Mouse (Mus musculus) c-Kit-negative CD71-positive TER-119-positive erythroid progenitor cells, embryonic 14.5 days (primary cell): ENCODE results near the gene Cntn5.

ENCODE experiments used
- DNase-seq: peaks from one replicate; pipeline ENCODE4 v3.0.0-alpha.2; 2013; ENCODE audit warnings: low read depth, low spot score

The Cntn5 gene

DNA sequence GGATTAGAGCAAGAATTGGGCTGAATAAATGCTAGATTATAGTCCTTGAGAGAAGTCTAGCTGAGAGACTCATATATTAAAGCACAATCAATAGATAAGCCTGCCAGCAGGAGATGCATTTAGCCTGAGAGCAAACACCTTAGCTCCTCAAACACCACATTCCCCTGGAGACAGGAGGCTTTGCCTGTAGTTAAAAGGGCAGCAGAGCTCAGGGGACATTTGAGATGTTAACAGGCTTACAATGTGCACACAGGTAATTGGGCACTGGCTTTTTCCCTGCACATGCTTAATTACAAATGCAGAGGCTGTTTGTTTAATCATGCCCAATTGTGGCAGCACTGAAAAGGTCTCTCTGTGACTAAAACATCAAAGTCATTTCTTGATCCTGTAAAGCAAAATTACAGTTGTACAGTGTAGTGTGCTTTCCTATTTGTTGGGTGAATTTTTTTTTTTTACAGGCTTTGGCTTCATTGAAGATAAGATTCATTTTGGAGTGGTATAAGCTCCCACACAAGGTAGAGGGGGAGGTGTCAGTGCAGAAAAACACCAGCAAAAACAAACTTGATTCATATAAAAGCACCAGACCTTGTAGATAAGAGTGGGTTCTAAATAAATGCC is 457.2 kb downstream of the Cntn5 start:
- DNase-seq, result no peak

DNA sequence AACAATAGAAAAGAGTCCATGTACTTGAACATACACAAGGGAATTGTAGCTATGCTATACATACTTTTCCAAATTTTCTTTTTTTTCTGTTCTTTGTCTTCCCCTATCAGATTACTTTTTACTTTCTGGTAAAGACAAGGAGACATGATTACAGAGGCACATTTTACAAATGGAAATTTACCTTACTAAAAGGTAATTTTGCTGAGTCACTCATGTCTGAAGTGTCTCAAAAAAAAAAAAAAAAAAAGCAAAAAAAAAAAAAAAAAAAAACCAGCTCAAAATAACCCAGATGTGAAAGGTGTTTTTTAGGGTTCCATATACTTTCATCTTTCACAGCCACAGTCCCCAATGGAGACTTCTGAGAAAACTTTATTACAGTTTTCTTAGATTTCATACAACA is 492.5 kb downstream of the Cntn5 start:
- DNase-seq, result no peak

DNA sequence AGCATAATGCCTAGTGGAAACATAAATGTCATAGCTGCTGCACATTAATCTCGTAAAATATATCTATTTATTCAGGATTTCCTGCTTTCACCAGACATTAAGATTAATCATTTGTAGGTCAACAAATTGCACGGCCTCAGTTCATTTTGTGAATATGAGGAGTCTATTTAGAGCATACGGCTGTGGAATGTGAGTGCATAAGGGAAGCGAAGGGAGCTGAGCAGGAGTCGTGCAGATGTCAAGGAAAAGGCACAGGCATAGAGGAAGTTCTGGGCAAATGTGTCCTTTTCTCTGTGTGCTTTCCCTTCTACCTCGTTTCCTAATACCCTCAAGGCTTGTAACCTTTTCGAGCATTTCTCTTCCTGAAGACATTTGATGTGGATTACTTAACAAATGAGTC is 504.5 kb downstream of the Cntn5 start:
- no peak for DNase-seq

DNA sequence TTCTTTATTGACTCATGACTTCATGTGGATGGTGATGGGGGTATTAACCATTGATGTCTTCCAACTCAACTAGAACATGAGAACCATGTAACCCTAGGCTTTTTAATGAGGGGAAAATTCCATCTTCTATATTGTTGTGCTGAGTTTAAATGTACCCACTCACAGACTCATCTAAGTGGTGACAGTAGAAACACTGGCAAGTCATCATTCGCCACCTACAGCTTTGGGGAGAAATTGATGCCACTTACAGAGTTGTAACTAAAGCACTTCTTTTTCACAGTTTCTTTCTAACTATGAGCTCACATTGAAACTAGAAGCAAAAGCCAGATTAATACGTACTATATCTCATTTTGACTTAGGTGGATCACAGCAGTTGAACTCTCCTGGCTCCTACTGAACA is 514.7 kb downstream of the Cntn5 start:
- no peak for DNase-seq

DNA sequence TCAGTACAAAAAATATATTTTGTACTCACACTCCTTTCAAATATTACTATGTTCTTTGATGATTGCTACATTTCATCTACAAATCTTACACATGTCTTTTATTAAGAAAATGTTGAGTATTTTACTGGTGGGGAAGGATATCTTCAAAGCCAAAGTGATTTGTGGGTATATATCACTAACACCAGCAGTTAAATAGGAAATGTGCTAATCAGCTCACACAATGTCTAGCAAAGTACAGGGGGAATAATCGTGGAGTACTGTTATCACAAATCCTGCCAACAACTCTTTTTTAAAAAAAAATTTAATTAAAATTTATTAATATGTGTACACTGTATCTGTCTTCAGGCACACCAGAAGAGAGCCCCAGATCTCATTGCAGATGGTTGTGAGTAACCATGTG is 520.1 kb downstream of the Cntn5 start:
- DNase-seq, result no peak

DNA sequence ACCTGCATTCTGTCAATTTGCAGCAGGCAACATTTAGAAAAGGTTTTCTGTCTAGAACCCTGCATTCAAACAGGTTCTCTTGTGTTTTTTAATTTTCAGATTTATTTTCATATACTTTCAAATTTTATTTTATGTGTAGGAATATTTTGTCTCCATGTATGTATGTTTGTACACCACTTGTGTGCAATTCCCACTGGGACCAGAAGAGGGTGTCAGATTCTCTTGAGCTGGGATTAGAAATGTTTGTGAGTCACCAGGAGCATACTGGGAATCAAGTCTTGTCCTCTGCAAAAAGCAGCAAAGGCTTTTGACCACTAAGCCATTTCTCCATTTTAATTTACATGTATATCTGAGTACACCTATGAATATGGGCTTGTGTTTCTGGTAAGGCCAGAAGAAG is 521.4 kb downstream of the Cntn5 start:
- DNase-seq, result no peak

DNA sequence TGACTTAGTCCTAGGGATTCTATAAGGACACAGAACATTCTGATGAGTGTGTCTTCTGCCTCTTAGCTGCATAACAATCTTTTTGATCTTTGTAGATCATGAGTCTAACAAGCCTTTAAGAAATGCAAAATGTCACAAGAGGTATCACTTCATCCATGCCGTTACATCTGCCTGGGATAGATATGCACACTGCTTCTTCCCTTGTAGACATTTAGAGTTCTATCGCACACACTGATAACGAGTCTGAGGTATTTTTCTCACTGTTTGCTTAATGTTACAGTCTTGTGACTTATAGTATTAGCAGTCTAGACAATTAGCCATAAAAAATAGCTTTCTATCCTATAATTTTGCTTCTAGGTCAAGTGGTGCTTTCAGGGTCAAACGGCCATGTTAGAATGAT is 522.9 kb downstream of the Cntn5 start:
- DNase-seq, result no peak

DNA sequence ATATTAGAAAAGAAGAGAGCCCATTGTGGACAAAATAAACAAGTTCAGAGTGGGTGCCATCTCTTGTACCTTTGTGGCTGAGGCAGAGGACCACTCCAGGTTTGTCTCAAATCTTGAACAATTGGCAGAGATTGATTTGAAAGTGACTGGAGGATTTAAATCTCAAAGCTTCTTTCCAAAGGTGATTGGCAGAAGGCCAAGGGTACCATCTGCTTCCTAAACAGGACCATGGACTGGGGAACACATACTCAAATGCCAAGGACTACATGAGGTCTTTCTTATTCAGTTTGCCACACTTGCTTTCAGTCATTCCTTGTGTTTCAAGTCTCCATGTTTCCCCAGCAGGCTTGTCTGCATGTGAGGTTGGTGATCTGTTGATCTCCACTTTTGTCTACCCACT is 528.3 kb downstream of the Cntn5 start:
- DNase-seq, result no peak

DNA sequence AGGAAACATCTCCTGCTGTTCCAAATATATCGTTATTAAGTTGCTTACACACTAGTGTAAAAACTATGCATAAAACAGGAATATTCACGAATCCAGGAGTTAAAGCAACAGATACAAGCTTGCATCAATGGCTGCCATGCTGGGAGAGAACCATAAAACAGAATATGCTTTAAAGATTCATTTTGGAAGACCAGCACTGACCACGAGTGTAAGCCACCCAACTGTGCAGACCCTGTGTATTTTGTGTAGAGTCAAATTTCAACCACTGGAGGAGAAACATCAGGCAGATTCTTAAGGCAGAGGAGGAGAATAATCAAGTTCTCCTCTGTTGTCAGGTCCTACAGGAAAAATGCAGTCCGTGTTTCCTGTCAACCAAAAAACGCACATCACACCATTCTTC is 535.6 kb downstream of the Cntn5 start:
- DNase-seq, result no peak

DNA sequence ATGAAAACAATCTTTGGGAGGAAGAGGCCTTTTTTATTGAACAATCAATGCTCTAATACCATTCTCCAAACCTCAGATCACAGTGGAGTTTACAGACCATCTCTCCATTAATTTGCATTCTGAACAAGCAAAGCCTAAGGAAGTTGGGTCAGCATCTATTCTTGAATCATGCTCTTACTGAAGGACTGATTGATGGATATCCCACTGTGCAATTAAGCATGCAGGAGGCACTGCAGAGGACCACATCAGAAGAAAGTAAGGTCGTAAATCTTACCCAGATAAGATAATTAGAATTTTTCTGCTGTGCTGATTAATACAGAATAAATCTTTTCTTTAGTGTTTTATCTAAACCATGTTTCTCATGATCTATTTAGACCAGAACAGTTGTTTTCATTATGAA is 536.2 kb downstream of the Cntn5 start:
- no peak for DNase-seq

DNA sequence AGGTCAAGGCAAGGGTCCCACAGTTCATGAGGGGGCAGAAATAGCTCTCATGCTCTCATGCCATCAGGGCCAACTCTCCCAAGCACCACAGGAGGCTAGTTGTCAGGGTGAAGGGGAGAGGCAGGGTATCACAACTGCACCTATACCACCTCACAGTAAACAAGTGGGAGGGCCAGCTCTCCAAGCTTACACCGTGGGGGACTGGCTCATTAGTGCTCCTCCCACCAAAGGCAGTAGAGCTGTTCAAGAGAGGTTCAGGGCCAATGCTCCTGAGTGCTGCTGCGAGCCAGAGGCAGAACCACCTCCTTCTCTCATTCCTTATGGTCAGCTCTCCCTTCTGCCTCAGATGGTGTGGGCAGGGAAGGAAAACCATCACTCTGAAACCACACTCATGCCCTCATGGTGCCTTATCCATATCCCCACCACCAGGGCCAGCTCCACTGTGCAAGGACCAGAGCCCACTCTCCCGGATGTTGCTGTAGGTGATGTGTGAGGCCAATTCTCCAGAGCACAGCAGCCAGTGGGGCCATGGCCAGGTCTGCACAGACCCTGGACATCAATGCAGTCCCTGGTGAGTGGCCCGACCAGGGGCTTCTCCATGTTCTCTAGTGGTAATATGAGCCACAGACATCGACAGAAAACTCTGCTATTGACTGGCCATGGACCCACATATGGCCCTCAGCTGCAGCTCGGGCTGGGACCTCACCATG is 538.2 kb downstream of the Cntn5 start:
- DNase-seq, result no peak

DNA sequence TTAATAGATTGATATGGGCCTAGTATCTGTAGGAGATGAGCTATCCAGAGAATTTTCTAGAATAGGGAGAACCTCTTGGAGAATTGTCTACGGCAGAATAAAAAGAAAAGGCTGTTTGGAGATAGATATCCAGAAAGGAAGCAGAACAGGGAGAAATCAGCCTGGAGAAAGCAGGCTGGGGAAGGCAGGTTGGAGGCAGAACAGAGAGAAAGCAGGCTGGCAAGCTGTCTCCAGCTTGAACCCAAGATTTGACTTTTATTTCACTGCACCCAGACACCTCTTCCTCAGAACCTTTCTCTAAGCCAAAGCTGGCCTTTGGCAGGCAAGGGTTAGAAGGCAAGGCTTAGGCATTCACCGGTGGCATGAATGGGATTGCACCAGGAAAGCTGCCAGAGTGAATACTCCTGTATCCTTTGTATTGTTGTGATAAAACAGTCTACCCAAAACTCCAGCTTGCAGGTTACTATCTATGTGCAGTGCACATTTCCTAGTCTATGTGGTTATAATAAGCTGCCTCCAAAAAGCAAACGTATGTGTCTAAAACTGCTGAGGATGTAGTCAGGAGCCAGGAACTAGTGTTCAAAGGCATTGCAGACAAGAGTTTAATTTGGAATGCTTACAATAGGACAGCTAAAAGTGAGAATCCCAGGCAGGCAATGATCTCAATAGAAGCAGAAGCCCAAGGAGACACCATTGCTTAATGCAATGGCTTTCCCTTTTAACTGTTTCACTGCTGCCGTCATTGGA is 553.5 kb downstream of the Cntn5 start:
- no peak for DNase-seq

DNA sequence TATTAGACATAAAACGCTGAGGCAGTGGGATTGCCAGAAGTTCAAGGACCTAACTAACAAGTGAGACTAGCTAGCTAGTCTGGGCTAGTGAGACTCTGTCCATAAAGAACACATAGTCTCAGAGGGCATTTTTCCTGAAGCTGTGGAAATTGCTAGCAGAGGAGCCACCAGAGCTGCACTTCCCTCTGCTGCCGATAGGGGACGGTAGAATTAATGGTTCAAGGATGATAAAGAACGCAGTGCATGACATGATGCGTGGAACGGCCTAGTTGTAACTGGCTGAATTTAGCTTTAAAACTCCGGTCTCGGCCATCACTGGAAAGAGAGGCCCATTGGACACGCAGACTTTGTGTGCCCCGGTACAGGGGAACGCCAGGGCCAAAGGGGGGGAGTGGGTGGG is 555.8 kb downstream of the Cntn5 start:
- no peak for DNase-seq

DNA sequence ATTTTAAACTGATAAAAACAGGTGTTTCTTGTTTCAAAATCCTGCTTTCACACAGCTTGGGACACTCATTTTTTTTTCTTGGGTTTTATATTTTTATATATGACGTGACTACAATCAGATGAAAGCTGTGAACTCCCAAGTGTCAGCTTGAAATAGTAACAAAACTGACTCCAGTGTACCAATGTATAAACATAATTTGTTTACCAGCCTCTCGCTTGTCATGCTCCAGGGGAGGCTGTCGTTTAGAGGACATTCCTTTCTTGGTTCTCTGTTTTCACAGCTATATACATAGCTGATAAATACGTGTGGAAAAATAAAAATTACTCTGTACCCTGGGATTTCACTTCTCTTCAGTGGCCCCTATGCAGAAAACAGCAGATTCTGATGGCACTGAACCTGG is 556.4 kb downstream of the Cntn5 start:
- no peak for DNase-seq

DNA sequence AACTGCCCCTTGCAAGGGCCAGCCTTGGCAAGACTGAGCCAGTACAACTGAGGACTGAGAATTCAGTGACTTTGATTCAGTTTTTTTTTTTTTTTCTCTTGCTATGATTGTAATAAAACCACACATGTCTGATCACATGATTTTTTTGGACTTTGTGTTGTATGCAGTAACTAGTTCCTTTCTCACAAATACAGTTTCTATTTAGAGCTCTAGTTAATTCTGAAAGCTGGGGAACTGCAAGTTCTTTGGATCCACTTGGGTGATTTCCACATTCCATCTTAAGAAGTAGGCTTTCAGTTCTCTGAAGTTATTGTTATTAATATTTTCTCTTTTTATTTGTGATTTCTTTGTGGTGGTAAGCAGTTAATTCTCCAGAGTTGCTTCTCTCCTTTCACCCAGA is 563.8 kb downstream of the Cntn5 start:
- no peak for DNase-seq

DNA sequence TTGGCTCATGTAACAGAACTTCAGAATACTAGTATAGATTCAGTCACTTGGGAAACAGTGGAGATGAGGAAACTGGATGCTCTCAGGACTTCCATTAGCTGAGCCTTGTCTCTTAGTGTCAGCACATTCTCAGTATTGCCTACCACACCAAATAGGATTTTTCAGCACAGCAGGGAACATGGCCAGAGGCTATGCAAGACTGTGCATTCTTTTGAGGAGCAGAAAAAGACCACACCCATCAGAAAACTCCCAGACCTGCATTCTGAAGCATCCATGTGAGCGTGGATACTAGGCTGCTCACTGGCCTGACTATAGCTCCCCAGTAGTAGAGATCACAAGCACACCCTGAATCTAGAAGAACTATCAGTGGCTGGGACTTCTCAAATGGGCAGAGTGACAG is 564.9 kb downstream of the Cntn5 start:
- DNase-seq, result no peak

DNA sequence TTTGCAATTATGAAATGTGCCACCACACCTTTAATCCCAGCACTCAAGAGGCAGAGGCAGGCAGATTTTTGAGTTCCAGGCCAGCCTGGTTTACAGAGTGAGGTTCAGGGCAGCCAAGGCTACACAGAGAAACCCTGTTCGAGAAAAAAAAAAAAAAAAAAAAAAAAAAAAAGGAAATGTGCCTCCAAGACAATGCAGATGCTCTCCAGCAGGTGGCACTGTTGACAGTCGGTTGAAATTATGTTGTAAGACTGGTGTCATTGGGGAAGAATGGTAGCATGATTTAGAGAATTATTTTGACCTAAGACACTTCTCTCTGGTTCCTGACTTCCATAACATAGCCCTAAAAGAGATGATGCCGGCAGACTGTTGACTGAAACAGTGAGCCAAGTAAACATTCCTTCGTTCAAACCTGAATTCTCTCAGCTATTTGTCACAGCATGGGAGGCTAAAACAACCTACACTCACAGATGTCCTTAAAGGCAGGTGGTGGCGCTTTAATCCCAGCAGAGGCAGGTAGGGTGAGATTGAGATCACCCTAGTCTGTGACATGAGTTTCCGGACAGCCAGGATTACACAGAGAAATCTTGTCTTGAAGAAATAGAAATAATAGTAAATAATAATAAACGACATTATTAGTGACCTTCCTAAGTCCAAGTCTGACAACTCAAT is 579.7 kb downstream of the Cntn5 start:
- DNase-seq, result no peak

DNA sequence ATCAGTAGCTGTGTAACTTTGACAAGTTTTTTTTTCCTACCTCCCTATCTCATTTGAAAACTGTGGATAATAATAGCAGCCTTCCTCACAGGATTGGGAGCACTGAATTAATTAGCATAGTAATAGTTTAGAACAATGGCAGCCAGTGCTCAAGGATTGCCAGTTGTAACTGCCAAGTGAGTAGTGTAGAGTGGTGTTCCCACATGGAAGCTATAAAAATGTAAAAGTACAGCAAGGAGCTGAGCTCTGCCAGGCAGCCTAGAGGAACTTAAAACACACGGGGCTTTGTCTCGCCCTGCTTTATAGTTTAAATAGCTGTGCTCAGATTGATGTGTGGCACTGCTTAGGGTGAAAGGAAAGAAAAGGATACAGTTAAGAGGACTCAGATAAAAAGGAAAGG is 635.2 kb downstream of the Cntn5 start:
- no peak for DNase-seq

DNA sequence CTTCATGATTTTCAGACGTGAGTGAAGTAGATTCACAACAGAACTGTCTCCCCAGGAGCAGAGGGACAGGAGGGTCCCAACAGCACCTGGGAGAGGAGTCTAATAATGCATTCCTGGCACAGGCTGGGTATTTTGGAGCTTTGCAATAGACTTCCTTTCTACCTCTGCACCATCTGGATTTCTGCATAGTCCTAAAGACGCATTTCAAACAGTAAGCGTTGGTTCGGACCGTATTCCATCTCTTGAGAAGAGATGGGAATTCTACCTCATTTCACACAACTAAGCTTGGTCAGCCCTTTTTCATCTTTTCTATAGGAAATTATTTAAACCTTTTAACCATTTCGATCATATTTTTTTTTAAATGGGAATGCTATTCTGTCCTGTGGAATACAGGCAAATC is 635.7 kb downstream of the Cntn5 start:
- no peak for DNase-seq

DNA sequence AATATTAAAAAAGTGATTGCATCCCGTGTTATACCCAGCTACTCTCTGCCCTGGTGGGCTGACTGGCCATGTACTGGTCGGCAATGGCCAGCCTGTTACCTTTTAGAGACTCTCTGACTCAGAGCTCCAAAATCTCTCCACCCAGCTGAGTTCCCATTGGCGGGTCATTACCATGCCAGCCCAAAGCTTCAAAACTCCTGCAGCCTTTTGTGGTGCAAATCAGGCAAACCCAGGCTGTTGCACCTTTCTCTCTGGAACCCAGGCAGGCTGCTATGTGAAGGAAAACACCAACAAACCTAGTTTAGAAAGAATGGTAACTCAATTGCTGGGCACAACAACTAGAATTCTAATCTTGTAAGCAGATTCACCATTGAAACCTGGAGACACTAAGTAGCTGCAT is 639.0 kb downstream of the Cntn5 start:
- no peak for DNase-seq

DNA sequence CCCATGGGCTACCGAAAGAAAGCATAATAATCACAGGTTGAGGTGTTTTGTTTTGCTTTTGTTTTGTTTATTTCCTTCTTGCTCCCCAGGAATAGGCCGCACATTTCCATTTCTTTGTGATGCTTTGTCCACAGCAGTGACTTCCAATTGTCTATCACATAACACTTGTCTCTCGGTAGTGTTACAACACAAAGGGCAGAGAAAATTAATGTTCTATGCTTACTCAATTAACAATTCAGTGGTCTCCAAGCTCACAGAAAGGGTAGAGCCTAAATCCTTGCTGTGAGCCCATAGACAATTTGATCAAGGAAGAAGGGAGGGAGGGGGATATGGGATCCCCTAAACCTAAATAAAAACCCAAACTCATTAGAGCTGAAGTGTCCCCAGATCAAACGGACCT is 671.2 kb downstream of the Cntn5 start:
- DNase-seq, result no peak

DNA sequence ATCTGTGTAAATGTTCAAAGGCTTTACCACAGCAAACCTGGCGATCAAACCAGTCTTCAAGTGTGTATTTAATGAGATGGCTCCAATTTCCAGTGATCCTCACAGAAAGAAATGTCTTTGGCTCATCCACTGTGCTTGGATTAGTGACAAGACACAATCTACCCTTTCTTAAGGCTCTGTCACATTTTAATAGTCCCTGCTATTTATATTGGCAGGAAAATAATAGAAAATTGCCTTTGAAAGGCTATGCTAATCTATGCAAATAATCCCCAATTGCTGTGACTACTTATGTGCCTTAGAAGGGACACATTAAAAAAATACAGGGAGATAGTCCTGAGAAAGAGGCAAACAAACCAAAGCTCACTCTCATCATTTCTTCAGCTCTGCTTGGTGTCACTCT is 672.5 kb downstream of the Cntn5 start:
- no peak for DNase-seq

DNA sequence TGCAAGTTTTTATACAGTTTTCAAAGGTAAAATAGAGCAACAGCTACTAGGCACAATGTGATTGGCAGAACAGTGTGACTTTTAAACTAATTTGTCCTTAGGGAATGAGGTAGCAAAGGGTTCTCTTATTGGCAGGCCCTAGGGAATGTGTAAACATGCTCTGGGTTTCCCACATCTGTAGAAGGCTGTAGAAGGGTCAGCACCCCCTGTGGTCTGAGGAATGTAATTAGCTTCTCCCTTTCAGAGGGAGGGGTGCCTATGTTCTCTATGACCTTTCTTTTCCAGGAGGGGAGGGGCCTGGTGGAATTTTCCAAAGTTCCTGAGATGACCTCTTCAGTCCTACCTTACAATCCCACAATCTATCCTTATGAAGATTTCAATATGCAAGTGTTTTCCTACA is 673.6 kb downstream of the Cntn5 start:
- DNase-seq, result no peak
